Mouse (Mus musculus): Measurements from ENCODE around the gene Clock.

GRCm38 (mm10) chr5:76190609-76191008 is 114.0 kb downstream of the Clock start:
- TF ChIP-seq CTCF (IDR thresholded peaks at IDR 0.05; ENCODE audit: low read depth) (no peak), EP300 (IDR thresholded peaks at IDR 0.05; ENCODE audit: low read depth) (no peak)

All from liver, embryonic 14.5 days (tissue).